Mouse (Mus musculus) left cerebral cortex, adult 6 months (tissue): ENCODE data around the gene Vmn1r191. TPM values are rescaled to one million over a fixed set of nuclear protein-coding genes. Genes with fewer than 3 reads are reported as not detected.

Source experiments
- long read RNA-seq, 2 experiments: library from polyadenylated mRNA; unstranded; transcript quantifications; one replicate each; pipeline ENCODE4 v2.0.0; 2019 to 2020
- polyA plus RNA-seq: library from polyadenylated mRNA; unstranded; fragments of <200 nt; fragmentation: Nextera tagmentation; gene quantifications from 2 replicates; pipeline ENCODE4 v1.2.3, GENCODE M21; 2021

The Vmn1r191 gene
- not detected in 2 replicates for polyA plus RNA-seq
- long read RNA-seq, experiment 1: 0 reads
- long read RNA-seq, experiment 2: 0 reads

GRCm38 (mm10) chr13:22183869-22184268, at the start of gene Vmn1r191:
Gene Vmn1r191, minus strand, starts transcription at chr13:22183969.

GRCm38 (mm10) chr13:22223060-22223459, 39.3 kb upstream of the Vmn1r191 start, which contains the start of gene Vmn1r193:
Gene Vmn1r193, minus strand, starts transcription at chr13:22223160.

GRCm38 (mm10) chr13:22191041-22191440, 7.3 kb upstream of the Vmn1r191 start, which contains the start of gene Vmn1r192:
Gene Vmn1r192, minus strand, starts transcription at chr13:22191141.

Other genes starting within 250 kb of the Vmn1r191 start
- gene Zfp184, start 238.9 kb downstream of the Vmn1r191 start, polyA plus RNA-seq: 1.6 and 2.5 TPM in 2 replicates
- 0.10 TPM in 1 of 2 replicates, not detected in the other for gene Pom121l2, start 202.8 kb downstream of the Vmn1r191 start, polyA plus RNA-seq
- 1.7 and 1.9 TPM in 2 replicates for gene Prss16, start 174.2 kb downstream of the Vmn1r191 start, polyA plus RNA-seq
- gene Hist1h2ah, start 148.4 kb downstream of the Vmn1r191 start, polyA plus RNA-seq: not detected in 2 replicates
- not detected in 2 replicates for gene Hist1h2bk, start 148.1 kb downstream of the Vmn1r191 start, polyA plus RNA-seq
- gene Hist1h4i, start 142.6 kb downstream of the Vmn1r191 start, polyA plus RNA-seq: 6.4 and 6.7 TPM in 2 replicates
- not detected in 2 replicates for gene Hist1h2ag, start 141.0 kb downstream of the Vmn1r191 start, polyA plus RNA-seq
- gene Hist1h2bj, start 140.8 kb downstream of the Vmn1r191 start, polyA plus RNA-seq: 0.67 TPM in 1 of 2 replicates, not detected in the other
- gene Vmn1r188, start 99.5 kb downstream of the Vmn1r191 start, polyA plus RNA-seq: not detected in 2 replicates
- not detected in 2 replicates for gene Vmn1r189, start 78.1 kb downstream of the Vmn1r191 start, polyA plus RNA-seq
- not detected in 2 replicates for gene Vmn1r192, start 7.2 kb upstream of the Vmn1r191 start, polyA plus RNA-seq
- not detected in 2 replicates for gene Vmn1r193, start 39.2 kb upstream of the Vmn1r191 start, polyA plus RNA-seq
- not detected in 2 replicates for gene Vmn1r194, start 60.2 kb upstream of the Vmn1r191 start, polyA plus RNA-seq
- not detected in 2 replicates for gene Vmn1r195, start 86.6 kb upstream of the Vmn1r191 start, polyA plus RNA-seq
- gene Vmn1r196, start 106.0 kb upstream of the Vmn1r191 start, polyA plus RNA-seq: not detected in 2 replicates
- not detected in 2 replicates for gene Vmn1r197, start 140.6 kb upstream of the Vmn1r191 start, polyA plus RNA-seq
- not detected in 2 replicates for gene Vmn1r198, start 166.4 kb upstream of the Vmn1r191 start, polyA plus RNA-seq
- gene Vmn1r199, start 195.8 kb upstream of the Vmn1r191 start, polyA plus RNA-seq: not detected in 2 replicates
- gene Vmn1r200, start 206.4 kb upstream of the Vmn1r191 start, polyA plus RNA-seq: not detected in 2 replicates